Mouse (Mus musculus) embryonic facial prominence, embryonic 14.5 days (tissue): ENCODE measurements at regions not wholly inside any gene's neighbourhood (a gene's known extent, or its start where the extent isn't known, plus 50 kb on each side); places are given as distances from the start of the nearest gene placed in this dataset.
A peak's percentile ranks its signal among the peaks of the same experiment; 100 is the strongest.

ENCODE experiments used
- ATAC-seq: fragments of 200-750 bp; cut with Nextera tagmentation; 2 replicates; pipeline ENCODE4 v1.8.0; 2017; ENCODE audit warnings: low read depth, moderate number of reproducible peaks, moderate TSS enrichment
- DNase-seq: peaks from one replicate; pipeline ENCODE4 v3.0.0-alpha.2; 2015; ENCODE audit warnings: low spot score
- H3K27ac ChIP-seq: fragments of 300-500 bp; sonication (generic); replicated peaks from 2 replicates; pipeline ENCODE4 v1.5.1; 2014; ENCODE audit warnings: low read depth, mild to moderate bottlenecking, low read length, moderate library complexity
- H3K27me3 ChIP-seq: fragments of 300-500 bp; sonication (generic); replicated peaks from 2 replicates; pipeline ENCODE4 v1.6.1; 2014; ENCODE audit warnings: low read length; ENCODE audit not compliant: control insufficient read depth, insufficient read depth
- H3K36me3 ChIP-seq: fragments of 300-500 bp; sonication (generic); 2 replicates; pipeline ENCODE4 v1.6.1; 2014; ENCODE audit warnings: low read length, mixed read lengths; ENCODE audit not compliant: control insufficient read depth, insufficient read depth
- H3K4me1 ChIP-seq: fragments of 300-500 bp; sonication (generic); 2 replicates; pipeline ENCODE4 v1.6.1; 2014; ENCODE audit warnings: antibody characterized with exemption, low read length; ENCODE audit not compliant: control insufficient read depth, insufficient read depth
- H3K4me2 ChIP-seq: fragments of 300-500 bp; sonication (generic); 2 replicates; pipeline ENCODE4 v1.6.1; 2014; ENCODE audit warnings: low read depth, mild to moderate bottlenecking, low read length, moderate library complexity, mixed read lengths
- H3K4me3 ChIP-seq: fragments of 300-500 bp; sonication (generic); 2 replicates; pipeline ENCODE4 v1.5.1; 2014; ENCODE audit warnings: low read depth, mild to moderate bottlenecking, low read length
- H3K9ac ChIP-seq: fragments of 300-500 bp; sonication (generic); 2 replicates; pipeline ENCODE4 v1.6.1; 2014; ENCODE audit warnings: low read depth, mild to moderate bottlenecking, low read length, moderate library complexity, mixed read lengths
- H3K9me3 ChIP-seq: fragments of 300-500 bp; sonication (generic); 2 replicates; pipeline ENCODE4 v1.6.1; 2016; ENCODE audit warnings: low read length; ENCODE audit not compliant: control insufficient read depth
- WGBS: fragments of 180-500 bp; shearing (Covaris S2); extraction: QIAGEN DNeasy Blood & Tissue Kit; methylation state at CpG from one replicate; pipeline ENCODE4 v1.1.7; 2014; 5-methylcytosine and 5-hydroxymethylcytosine counted together

- Histone ChIP-seq H3K27ac (no peak overlapping the region), H3K4me1 (no peaks in the 10 kb centered on the region), H3K4me2 (no peak overlapping the region), H3K36me3 (no peaks in the 10 kb centered on the region), H3K9ac (no peak overlapping the region), H3K4me3 (no peak overlapping the region), H3K9me3 (no peaks in the 10 kb centered on the region), H3K27me3 (no peaks in the 10 kb centered on the region)
- 44% methylated on average over 5 of the region's 5 CpGs for WGBS
- no peak for ATAC-seq
- no peak for DNase-seq
Measured at GRCm38 (mm10) chr3:136434407-136434806, 108.5 kb upstream of the Bank1 start.

GRCm38 (mm10) chr3:136432072-136432471 lies 106.2 kb upstream of the Bank1 start:
- Histone ChIP-seq H3K36me3 (no peaks in the 10 kb centered on the region), H3K27me3 (no peaks in the 10 kb centered on the region), H3K27ac (no peak overlapping the region), H3K4me3 (no peak overlapping the region), H3K9me3 (no peaks in the 10 kb centered on the region), H3K4me1 (no peaks in the 10 kb centered on the region), H3K9ac (no peak overlapping the region), H3K4me2 (no peak overlapping the region)
- DNase-seq: no peak
- WGBS: 89% methylated on average over 3 of the region's 3 CpGs
- no peak for ATAC-seq

- H3K9me3 ChIP-seq: no peaks in the 10 kb centered on the region
- WGBS: 80% methylated on average over 2 of the region's 2 CpGs
- H3K4me2 ChIP-seq: no peak overlapping the region
- no peaks in the 10 kb centered on the region for H3K36me3 ChIP-seq
- H3K9ac ChIP-seq: no peak overlapping the region
- H3K4me3 ChIP-seq: no peak overlapping the region
- H3K27me3 ChIP-seq: no peaks in the 10 kb centered on the region
- no peaks in the 10 kb centered on the region for H3K4me1 ChIP-seq
- no peak for ATAC-seq
- no peak for DNase-seq
- no peak overlapping the region for H3K27ac ChIP-seq
Measured at GRCm38 (mm10) chr3:136427427-136427826, 101.6 kb upstream of the Bank1 start.

- DNase-seq (no peak), ATAC-seq (no peak)
- 68% methylated on average over 8 of the region's 8 CpGs for WGBS
- H3K27ac ChIP-seq: no peak overlapping the region
- H3K27me3 ChIP-seq: no peaks in the 10 kb centered on the region
- H3K4me2 ChIP-seq: no peak overlapping the region
- no peak overlapping the region for H3K4me3 ChIP-seq
- no peaks in the 10 kb centered on the region for H3K36me3 ChIP-seq
- no peaks in the 10 kb centered on the region for H3K9me3 ChIP-seq
- H3K9ac ChIP-seq: no peak overlapping the region
- no peaks in the 10 kb centered on the region for H3K4me1 ChIP-seq
Measured at GRCm38 (mm10) chr3:136426539-136427194, 100.8 kb upstream of the Bank1 start.

GRCm38 (mm10) chr3:136421969-136422614 lies 96.2 kb upstream of the Bank1 start:
- Histone ChIP-seq H3K9ac (no peak overlapping the region), H3K9me3 (no peaks in the 10 kb centered on the region), H3K4me3 (no peak overlapping the region), H3K27me3 (no peaks in the 10 kb centered on the region), H3K4me2 (no peak overlapping the region), H3K36me3 (no peaks in the 10 kb centered on the region), H3K27ac (no peak overlapping the region), H3K4me1 (no peaks in the 10 kb centered on the region)
- no peak for ATAC-seq
- 82% methylated on average over 10 of the region's 10 CpGs for WGBS
- DNase-seq: no peak

GRCm38 (mm10) chr3:136405606-136406005 lies 79.7 kb upstream of the Bank1 start:
- Histone ChIP-seq H3K9me3 (no peaks in the 10 kb centered on the region), H3K27ac (no peak overlapping the region), H3K4me1 (no peaks in the 10 kb centered on the region), H3K36me3 (no peaks in the 10 kb centered on the region), H3K4me2 (no peak overlapping the region), H3K9ac (no peak overlapping the region), H3K4me3 (no peak overlapping the region), H3K27me3 (no peaks in the 10 kb centered on the region)
- WGBS: 70% methylated on average over 8 of the region's 8 CpGs
- ATAC-seq (no peak), DNase-seq (peak; percentile 5)

GRCm38 (mm10) chr3:136383282-136383681 lies 57.4 kb upstream of the Bank1 start:
- H3K9ac ChIP-seq: no peak overlapping the region
- H3K4me3 ChIP-seq: no peak overlapping the region
- H3K36me3 ChIP-seq: no peaks in the 10 kb centered on the region
- H3K4me1 ChIP-seq: no peaks in the 10 kb centered on the region
- ATAC-seq (no peak), DNase-seq (no peak)
- H3K27ac ChIP-seq: no peak overlapping the region
- H3K27me3 ChIP-seq: no peaks in the 10 kb centered on the region
- no peaks in the 10 kb centered on the region for H3K9me3 ChIP-seq
- 67% methylated on average over 4 of the region's 4 CpGs for WGBS
- no peak overlapping the region for H3K4me2 ChIP-seq

- H3K27me3 ChIP-seq: no peaks in the 10 kb centered on the region
- H3K27ac ChIP-seq: no peak overlapping the region
- H3K9ac ChIP-seq: no peak overlapping the region
- no peaks in the 10 kb centered on the region for H3K4me1 ChIP-seq
- WGBS: 57% methylated on average over 7 of the region's 7 CpGs
- no peaks in the 10 kb centered on the region for H3K36me3 ChIP-seq
- peak; percentile 43 for DNase-seq
- ATAC-seq: no peak; the same call in 1 of the 2 replicates
- no peak overlapping the region for H3K4me2 ChIP-seq
- H3K9me3 ChIP-seq: no peaks in the 10 kb centered on the region
- H3K4me3 ChIP-seq: no peak overlapping the region
Measured at GRCm38 (mm10) chr3:136380644-136381043, 54.8 kb upstream of the Bank1 start.
